Comparison of ENCODE assay signal across 20 mouse cellular contexts in the genomic region with DNA sequence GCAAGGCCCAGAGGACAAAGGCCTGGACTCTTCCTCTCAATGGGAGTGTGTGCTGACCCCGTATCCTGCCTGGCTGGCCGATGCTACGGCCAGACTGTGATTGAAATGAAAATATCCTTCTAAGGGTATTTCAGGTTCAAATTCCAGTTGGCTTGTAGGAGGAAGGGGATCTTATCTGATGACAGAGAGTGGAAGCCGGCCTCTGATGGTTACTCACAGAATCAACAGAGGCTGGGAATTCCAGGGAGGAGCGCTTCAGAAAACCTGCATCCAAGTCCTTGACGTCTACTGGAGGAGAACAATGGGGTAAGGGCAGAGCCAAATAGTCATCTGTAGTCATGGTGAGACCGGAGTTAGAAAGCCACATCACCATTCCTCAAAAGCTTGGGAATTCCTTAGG.
A peak's percentile ranks its signal among the peaks of the same experiment; 100 is the strongest.
DNase-seq lines count a peak whose midpoint lies in the region; ATAC-seq and TF ChIP-seq lines count a peak whose summit lies in the region.
"Had no signal": no experiment of that assay in that cellular context is flagged by ENCODE, and none has a peak within 500 bp of the region (broad histone marks: within the 10 kb centered on the region; RNA-seq: fewer than 3 reads in every experiment).

No protein-coding gene starts in this region.

- no peaks in the 10 kb centered on the region for H3K4me1 ChIP-seq in kidney, adult 2 months (ENCODE audit: control insufficient read depth, insufficient read depth, low read length)
- H3K4me1 ChIP-seq in kidney, embryonic 15.5 days = no peaks in the 10 kb centered on the region
- H3K4me1 ChIP-seq in kidney, postnatal 0 days (replicated peaks; ENCODE audit: insufficient read depth, low read length) = no peaks in the 10 kb centered on the region
- H3K4me1 ChIP-seq: heart, embryonic 15.5 days; hindbrain, embryonic 12.5 days; liver, embryonic 15.5 days; midbrain, embryonic 13.5 days; neural tube, embryonic 13.5 days had no signal

- 76% methylated on average over 7 of the region's 7 CpGs for WGBS in kidney, adult 2 months
- WGBS in kidney, embryonic 15.5 days = 66% methylated on average over 7 of the region's 7 CpGs
- WGBS in kidney, postnatal 0 days = 78% methylated on average over 7 of the region's 7 CpGs

- H3K36me3 ChIP-seq in kidney, adult 2 months (ENCODE audit: control insufficient read depth, insufficient read depth, low read length) = no peaks in the 10 kb centered on the region
- H3K36me3 ChIP-seq in kidney, embryonic 15.5 days = no peaks in the 10 kb centered on the region
- no peaks in the 10 kb centered on the region for H3K36me3 ChIP-seq in kidney, postnatal 0 days (ENCODE audit: insufficient read depth, low read length)
- H3K36me3 ChIP-seq: forebrain, embryonic 10.5 days; heart, embryonic 15.5 days; hindbrain, embryonic 12.5 days; liver, embryonic 15.5 days; midbrain, embryonic 13.5 days; neural tube, embryonic 13.5 days had no signal

- H3K27ac ChIP-seq in kidney, adult 2 months (ENCODE audit: insufficient read depth, low read depth, low read length) = no peak overlapping the region
- no peak overlapping the region for H3K27ac ChIP-seq in kidney, embryonic 15.5 days
- no peak overlapping the region for H3K27ac ChIP-seq in kidney, postnatal 0 days
- H3K27ac ChIP-seq: forebrain, embryonic 10.5 days; heart, embryonic 15.5 days; hindbrain, embryonic 12.5 days; liver, embryonic 15.5 days; midbrain, embryonic 13.5 days; neural tube, embryonic 13.5 days had no signal

- no peak overlapping the region for H3K4me3 ChIP-seq in kidney, adult 2 months (ENCODE audit: insufficient read depth, low read depth, low read length)
- H3K4me3 ChIP-seq in kidney, embryonic 15.5 days (replicated peaks) = no peak overlapping the region
- no peak overlapping the region for H3K4me3 ChIP-seq in kidney, postnatal 0 days (replicated peaks; ENCODE audit: low read depth, low read length)
- H3K4me3 ChIP-seq: forebrain, embryonic 10.5 days; heart, embryonic 15.5 days; hindbrain, embryonic 12.5 days; liver, embryonic 15.5 days; midbrain, embryonic 13.5 days; neural tube, embryonic 13.5 days had no signal

- no peaks in the 10 kb centered on the region for H3K9me3 ChIP-seq in kidney, embryonic 15.5 days (replicated peaks)
- H3K9me3 ChIP-seq in kidney, postnatal 0 days (replicated peaks; ENCODE audit: low read length) = no peaks in the 10 kb centered on the region
- H3K9me3 ChIP-seq: forebrain, embryonic 10.5 days; heart, embryonic 15.5 days; hindbrain, embryonic 12.5 days; liver, embryonic 15.5 days; midbrain, embryonic 13.5 days; neural tube, embryonic 13.5 days had no signal

- intact Hi-C loops in heart, postnatal 25 days (cut with DNase I) = no loop called here

- no peaks in the 10 kb centered on the region for H3K27me3 ChIP-seq in kidney, adult 2 months (replicated peaks; ENCODE audit: control insufficient read depth, insufficient read depth, low read length)
- H3K27me3 ChIP-seq in kidney, embryonic 15.5 days = no peaks in the 10 kb centered on the region
- no peaks in the 10 kb centered on the region for H3K27me3 ChIP-seq in kidney, postnatal 0 days (ENCODE audit: insufficient read depth, low read length)
- H3K27me3 ChIP-seq: CH12.LX; heart, embryonic 15.5 days; hindbrain, embryonic 12.5 days; liver, embryonic 15.5 days; midbrain, embryonic 13.5 days; neural tube, embryonic 13.5 days had no signal

- TF ChIP-seq CTCF in kidney, adult 2 months (conservative IDR thresholded peaks at IDR 0.05; ENCODE audit: insufficient read depth, insufficient read length, low read depth, low read length) = no peak
- TF ChIP-seq CTCF in kidney, postnatal 0 days (IDR thresholded peaks at IDR 0.05; ENCODE audit: low read depth) = no peak

- no peak for TF ChIP-seq POLR2A in kidney, adult 2 months (IDR thresholded peaks at IDR 0.05; ENCODE audit: low read depth, low read length)

- no peak overlapping the region for H3K9ac ChIP-seq in kidney, embryonic 15.5 days
- H3K9ac ChIP-seq in kidney, postnatal 0 days (ENCODE audit: low read depth, low read length) = no peak overlapping the region
- H3K9ac ChIP-seq: forebrain, postnatal 0 days; heart, embryonic 15.5 days; hindbrain, embryonic 12.5 days; liver, embryonic 15.5 days; midbrain, embryonic 13.5 days; neural tube, embryonic 13.5 days had no signal

- peak; percentile 95 for DNase-seq in heart, adult 11 months
- DNase-seq in heart, postnatal 25 days (ENCODE audit: low spot score) = no peak
- DNase-seq in kidney, adult 2 months = peak; percentile 52
- peak; percentile 32 for DNase-seq in kidney, postnatal 0 days (ENCODE audit: low spot score)
- DNase-seq in natural killer cell, adult 2 months (ENCODE audit: low spot score in 2 of 2) = no peak
- no peak for DNase-seq in lung, postnatal 10 days
- DNase-seq: cerebellum, adult 8-10 months; forebrain, postnatal 0 days; layer of hippocampus, postnatal 36 days; right cerebral cortex, adult 18-20 months; thymus, postnatal 14 days had no signal

- no peak for ATAC-seq in kidney, embryonic 15.5 days (replicated peaks; ENCODE audit: low FRiP score)
- ATAC-seq in kidney, postnatal 0 days (replicated peaks; ENCODE audit: low FRiP score, low read depth) = no peak
- ATAC-seq: forebrain, postnatal 0 days; inflammation-experienced regulatory T-cells, adult 6 months; midbrain, embryonic 13.5 days had no signal

- H3K4me2 ChIP-seq in kidney, embryonic 15.5 days = no peak overlapping the region
- no peak overlapping the region for H3K4me2 ChIP-seq in kidney, postnatal 0 days (ENCODE audit: low read length)
- H3K4me2 ChIP-seq: heart, embryonic 15.5 days; hindbrain, embryonic 12.5 days; liver, embryonic 15.5 days; midbrain, embryonic 13.5 days; neural tube, embryonic 13.5 days had no signal

Comparison
In these comparisons a context has a peak if more than half of its experiments do, and no peak if none do; other contexts are left out.
1. DNase-seq: peak in heart, adult 11 months (single experiment), kidney, adult 2 months (single experiment) and kidney, postnatal 0 days (single experiment); none in heart, postnatal 25 days (single experiment), natural killer cell, adult 2 months (0 of 2) and lung, postnatal 10 days (single experiment).